Mouse (Mus musculus) liver, embryonic 14.5 days (tissue): ENCODE results near the gene Tmem86a. TPM values are rescaled to one million over a fixed set of nuclear protein-coding genes. Genes with fewer than 3 reads are reported as not detected.

ENCODE experiments used
- ATAC-seq: fragments of 200-750 bp; cut with Nextera tagmentation; 2 replicates; pipeline ENCODE4 v1.8.0; 2017; ENCODE audit warnings: moderate number of reproducible peaks, mild to moderate bottlenecking, moderate library complexity; ENCODE audit not compliant: insufficient read depth
- DNase-seq, 3 experiments: peaks; one replicate each; pipeline ENCODE4 v3.0.0-alpha.2; 2012 to 2013; ENCODE audit warnings: low read depth in 3 of 3, low spot score in 3 of 3
- H3K27ac ChIP-seq: fragments of 300-500 bp; sonication (generic); 2 replicates; pipeline ENCODE4 v1.5.1; 2014; ENCODE audit warnings: moderate library complexity, mild to moderate bottlenecking, control low read depth, inconsistent platforms
- H3K27me3 ChIP-seq: fragments of 300-500 bp; sonication (generic); 2 replicates; pipeline ENCODE4 v1.6.1; 2014; ENCODE audit warnings: mild to moderate bottlenecking, low read length, moderate library complexity; ENCODE audit not compliant: control insufficient read depth, insufficient read depth
- H3K36me3 ChIP-seq: fragments of 300-500 bp; sonication (generic); replicated peaks from 2 replicates; pipeline ENCODE4 v1.6.1; 2014; ENCODE audit warnings: low read depth; ENCODE audit not compliant: control insufficient read depth, insufficient read depth
- H3K4me1 ChIP-seq, 2 experiments: fragments of 200-500 bp in 1 of 2; fragments of 300-500 bp in 1 of 2; sonication (generic) in 1 of 2; replicated peaks; 2 replicates each; pipeline ENCODE4 v1.6.1; 2012 to 2014; ENCODE audit warnings: antibody characterized with exemption in 1 of 2, inconsistent platforms in 1 of 2, low read length in 1 of 2; ENCODE audit not compliant: control insufficient read depth in 2 of 2, insufficient read depth in 2 of 2
- H3K4me2 ChIP-seq: fragments of 300-500 bp; sonication (generic); 2 replicates; pipeline ENCODE4 v1.6.1; 2014; ENCODE audit warnings: low read depth, mild to moderate bottlenecking, control low read depth, moderate library complexity
- H3K4me3 ChIP-seq, 2 experiments: fragments of 200-500 bp in 1 of 2; fragments of 300-500 bp in 1 of 2; sonication (generic) in 1 of 2; 2 replicates each; pipeline ENCODE4 v1.5.1; 2012 to 2014; ENCODE audit warnings: low read depth in 2 of 2, low read length in 2 of 2, mild to moderate bottlenecking in 2 of 2, control low read depth in 1 of 2, inconsistent platforms in 1 of 2, moderate library complexity in 1 of 2; ENCODE audit not compliant: insufficient read depth in 1 of 2
- H3K9ac ChIP-seq: fragments of 300-500 bp; sonication (generic); replicated peaks from 2 replicates; pipeline ENCODE4 v1.6.1; 2014; ENCODE audit warnings: mild to moderate bottlenecking, control low read depth, moderate library complexity
- H3K9me3 ChIP-seq: fragments of 300-500 bp; sonication (generic); 2 replicates; pipeline ENCODE4 v1.6.1; 2016; ENCODE audit warnings: low read length, mixed read lengths; ENCODE audit not compliant: control insufficient read depth
- CTCF ChIP-seq: IDR thresholded peaks from 2 replicates; pipeline ENCODE4 v1.5.1; 2016; ENCODE audit warnings: antibody characterized with exemption, low read depth, control low read depth
- EP300 ChIP-seq: IDR thresholded peaks from 2 replicates; pipeline ENCODE4 v1.6.1; 2016; ENCODE audit warnings: antibody characterized with exemption, low read depth
- WGBS: fragments of 180-500 bp; shearing (Covaris S2); extraction: QIAGEN DNeasy Blood & Tissue Kit; methylation state at CpG from one replicate; pipeline ENCODE4 v1.1.7; 2014; ENCODE audit not compliant: insufficient replicate concordance; 5-methylcytosine and 5-hydroxymethylcytosine counted together
- polyA plus RNA-seq, 2 experiments: library from polyadenylated mRNA; depleted of rRNA in 1 of 2; stranded (reverse) in 1 of 2; unstranded in 1 of 2; fragments of >200 nt; fragmentation: Nextera tagmentation in 1 of 2; extraction: Ambion mirVana in 1 of 2; gene quantifications; 2 replicates each; pipeline versions ENCODE4 v1.2.1 to v1.2.3; 2012 to 2014

Gene Tmem86a
- polyA plus RNA-seq, 2 experiments, result 12.6 to 16.6 TPM

- TF ChIP-seq CTCF, result no peak
- TF ChIP-seq EP300, result no peak
- Histone ChIP-seq H3K4me3 (no peak overlapping the region), H3K27ac (no peak overlapping the region), H3K4me1 (peaks cover 2 to 13% of the 10 kb centered on the region in 2 experiments), H3K4me2 (peak overlapping the region; percentile 39), H3K27me3 (no peaks in the 10 kb centered on the region), H3K9ac (no peak overlapping the region), H3K36me3 (no peaks in the 10 kb centered on the region), H3K9me3 (no peaks in the 10 kb centered on the region)
- ATAC-seq, result no peak
- DNase-seq, result no peak
- WGBS, result 57% methylated on average over 5 of the region's 5 CpGs
These were observed 11.2 kb downstream of the Tmem86a start for GRCm38 (mm10) chr7:47061560-47061959.

GRCm38 (mm10) chr7:47066942-47067341 is 16.5 kb downstream of the Tmem86a start:
- TF ChIP-seq CTCF (no peak), EP300 (no peak)
- WGBS, result 64% methylated on average over 3 of the region's 3 CpGs
- DNase-seq, result no peak
- no peak for ATAC-seq
- no peak overlapping the region for H3K4me3 ChIP-seq
- no peak overlapping the region for H3K27ac ChIP-seq
- H3K4me1 ChIP-seq, result peaks cover 0 to 2% of the 10 kb centered on the region in 2 experiments; a peak in 2 of 4 replicates
- no peaks in the 10 kb centered on the region for H3K9me3 ChIP-seq
- no peak overlapping the region for H3K9ac ChIP-seq
- H3K27me3 ChIP-seq, result no peaks in the 10 kb centered on the region
- H3K4me2 ChIP-seq, result no peak overlapping the region
- H3K36me3 ChIP-seq, result no peaks in the 10 kb centered on the region

GRCm38 (mm10) chr7:47067879-47068278 is 17.5 kb downstream of the Tmem86a start:
- Histone ChIP-seq H3K9me3 (no peaks in the 10 kb centered on the region), H3K27ac (no peak overlapping the region), H3K9ac (no peak overlapping the region), H3K36me3 (no peaks in the 10 kb centered on the region), H3K4me1 (peaks cover 0 to 2% of the 10 kb centered on the region in 2 experiments; a peak in 2 of 4 replicates), H3K4me2 (no peak overlapping the region), H3K27me3 (no peaks in the 10 kb centered on the region), H3K4me3 (no peak overlapping the region)
- TF ChIP-seq EP300 (no peak), CTCF (no peak)
- WGBS, result 41% methylated on average over 5 of the region's 5 CpGs
- ATAC-seq (0 out of 2 replicates have a peak, but pooled peaks have one; percentile 21), DNase-seq (no peak)

GRCm38 (mm10) chr7:47072551-47072950 is 22.1 kb downstream of the Tmem86a start:
- Histone ChIP-seq H3K27ac (no peak overlapping the region), H3K4me3 (no peak overlapping the region), H3K4me1 (peaks cover 0 to 10% of the 10 kb centered on the region in 2 experiments; a peak in 1 of 4 replicates), H3K27me3 (no peaks in the 10 kb centered on the region), H3K9ac (no peak overlapping the region), H3K9me3 (no peaks in the 10 kb centered on the region), H3K36me3 (no peaks in the 10 kb centered on the region), H3K4me2 (no peak overlapping the region)
- 49% methylated on average over 5 of the region's 5 CpGs for whole genome bisulfite sequencing
- ATAC-seq (no peak), DNase-seq (no peak)
- TF ChIP-seq CTCF (peak; percentile 39; the same call in 1 of the 2 replicates), EP300 (no peak)

GRCm38 (mm10) chr7:47073536-47074521 is 23.4 kb downstream of the Tmem86a start:
- Histone ChIP-seq H3K9me3 (no peaks in the 10 kb centered on the region), H3K4me3 (no peak overlapping the region), H3K4me1 (peaks cover 0 to 10% of the 10 kb centered on the region in 2 experiments; a peak in 1 of 4 replicates), H3K36me3 (no peaks in the 10 kb centered on the region), H3K27ac (no peak overlapping the region), H3K27me3 (no peaks in the 10 kb centered on the region), H3K4me2 (no peak overlapping the region), H3K9ac (no peak overlapping the region)
- TF ChIP-seq CTCF (no peak), EP300 (no peak)
- 53% methylated on average over 18 of the region's 18 CpGs for WGBS
- DNase-seq, result no peak
- ATAC-seq, result no peak
